Mouse (Mus musculus) liver, embryonic 15.5 days (tissue): Measurements from ENCODE around the gene Ephb3. TPM values are rescaled to one million over a fixed set of nuclear protein-coding genes. Genes with fewer than 3 reads are reported as not detected.
A peak's percentile ranks its signal among the peaks of the same experiment; 100 is the strongest.

Source experiments
- ATAC-seq: fragments of 200-750 bp; cut with Nextera tagmentation; 2 replicates; pipeline ENCODE4 v1.8.0; 2017; ENCODE audit warnings: moderate number of reproducible peaks, mild to moderate bottlenecking, moderate library complexity; ENCODE audit not compliant: insufficient read depth
- H3K27ac ChIP-seq: fragments of 300-500 bp; sonication (generic); replicated peaks from 2 replicates; pipeline ENCODE4 v1.5.1; 2015; ENCODE audit warnings: mild to moderate bottlenecking, inconsistent platforms
- H3K27me3 ChIP-seq: fragments of 300-500 bp; sonication (generic); 2 replicates; pipeline ENCODE4 v1.6.1; 2015; ENCODE audit warnings: mild to moderate bottlenecking, inconsistent platforms
- H3K36me3 ChIP-seq: fragments of 300-500 bp; sonication (generic); replicated peaks from 2 replicates; pipeline ENCODE4 v1.6.1; 2015; ENCODE audit warnings: moderate library complexity, mild to moderate bottlenecking, inconsistent platforms
- H3K4me1 ChIP-seq: fragments of 300-500 bp; sonication (generic); replicated peaks from 2 replicates; pipeline ENCODE4 v1.6.1; 2015; ENCODE audit warnings: inconsistent platforms
- H3K4me2 ChIP-seq: fragments of 300-500 bp; sonication (generic); 2 replicates; pipeline ENCODE4 v1.6.1; 2015; ENCODE audit warnings: moderate library complexity, mild to moderate bottlenecking, inconsistent platforms
- H3K4me3 ChIP-seq: fragments of 300-500 bp; sonication (generic); replicated peaks from 2 replicates; pipeline ENCODE4 v1.5.1; 2015; ENCODE audit warnings: mild to moderate bottlenecking, inconsistent platforms
- H3K9ac ChIP-seq: fragments of 300-500 bp; sonication (generic); 2 replicates; pipeline ENCODE4 v1.6.1; 2015; ENCODE audit warnings: moderate library complexity, mild to moderate bottlenecking, inconsistent platforms
- H3K9me3 ChIP-seq: fragments of 300-500 bp; sonication (generic); replicated peaks from 2 replicates; pipeline ENCODE4 v1.6.1; 2016; ENCODE audit warnings: inconsistent platforms
- WGBS: fragments of 180-500 bp; shearing (Covaris S2); methylation state at CpG from one replicate; pipeline ENCODE4 v1.1.7; 2015; ENCODE audit warnings: mixed read lengths; ENCODE audit not compliant: insufficient replicate concordance; 5-methylcytosine and 5-hydroxymethylcytosine counted together
- polyA plus RNA-seq: library from polyadenylated mRNA; unstranded; fragments of >200 nt; fragmentation: Nextera tagmentation; extraction: Ambion mirVana; gene quantifications from 2 replicates; pipeline ENCODE4 v1.2.1, GENCODE M21; 2015

The Ephb3 gene
- polyA plus RNA-seq, 1 experiment from 2014 or later = 0.52 TPM

DNA sequence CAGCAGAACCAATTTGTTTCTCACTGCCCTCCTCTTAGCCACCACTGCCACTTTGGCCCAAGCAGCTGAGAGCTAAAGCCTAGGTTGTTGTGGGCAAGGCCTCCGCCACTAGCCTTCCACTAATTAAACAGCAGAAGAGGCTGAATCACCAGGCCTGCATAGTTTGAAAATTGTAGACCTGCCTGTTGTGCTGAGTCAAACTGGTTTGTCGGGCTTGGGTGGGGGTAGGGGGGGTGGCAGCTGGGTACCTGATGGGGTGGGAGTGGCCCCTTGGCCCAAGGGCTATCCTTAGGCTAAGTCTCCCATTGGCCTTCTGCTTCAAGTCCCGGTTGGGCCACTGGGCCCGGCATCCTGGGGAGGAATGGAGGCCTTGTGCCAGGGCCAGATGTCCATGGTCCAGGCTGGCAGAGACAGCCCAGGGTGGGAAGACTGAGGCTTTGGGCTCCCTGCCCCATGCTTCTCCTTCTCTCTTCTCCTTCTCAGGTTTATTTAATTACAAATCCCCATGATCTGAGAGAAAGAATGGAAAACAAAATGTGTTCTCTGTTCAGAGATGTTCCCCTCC is 3.5 kb downstream of the Ephb3 start:
- H3K9me3 ChIP-seq = no peaks in the 10 kb centered on the region
- no peak for ATAC-seq
- no peak overlapping the region for H3K4me2 ChIP-seq
- peaks cover 99% of the 10 kb centered on the region for H3K27me3 ChIP-seq
- no peaks in the 10 kb centered on the region for H3K36me3 ChIP-seq
- no peak overlapping the region for H3K27ac ChIP-seq
- H3K4me1 ChIP-seq = peaks cover 10% of the 10 kb centered on the region
- 58% methylated on average over 4 of the region's 4 CpGs for WGBS
- H3K9ac ChIP-seq = no peak overlapping the region
- no peak overlapping the region for H3K4me3 ChIP-seq

DNA sequence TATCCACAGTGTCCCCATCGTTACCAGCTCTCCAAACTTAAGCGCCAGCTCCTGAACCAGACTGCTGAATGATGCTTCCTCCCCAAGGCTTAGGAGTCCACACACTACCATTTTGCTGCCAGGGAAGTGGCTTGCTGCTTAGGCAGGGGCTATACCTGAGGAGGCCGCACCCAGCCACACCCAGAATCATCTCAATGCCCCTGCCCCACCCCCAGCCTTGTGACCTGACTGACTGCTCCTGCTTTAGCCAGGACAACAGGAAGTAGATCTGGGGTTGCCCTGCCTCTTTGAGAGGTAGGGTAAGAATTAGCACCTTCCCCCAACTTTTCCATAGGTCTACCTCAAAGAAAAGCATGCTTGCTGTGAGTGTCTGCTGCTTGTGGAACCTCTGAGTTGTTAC is 4.7 kb downstream of the Ephb3 start:
- Histone ChIP-seq H3K27ac (no peak overlapping the region), H3K4me2 (no peak overlapping the region), H3K4me3 (no peak overlapping the region), H3K36me3 (no peaks in the 10 kb centered on the region), H3K27me3 (peaks cover 87% of the 10 kb centered on the region), H3K9ac (no peak overlapping the region), H3K4me1 (peaks cover 9% of the 10 kb centered on the region), H3K9me3 (no peaks in the 10 kb centered on the region)
- ATAC-seq = no peak
- WGBS = 66% methylated on average over 3 of the region's 3 CpGs

DNA sequence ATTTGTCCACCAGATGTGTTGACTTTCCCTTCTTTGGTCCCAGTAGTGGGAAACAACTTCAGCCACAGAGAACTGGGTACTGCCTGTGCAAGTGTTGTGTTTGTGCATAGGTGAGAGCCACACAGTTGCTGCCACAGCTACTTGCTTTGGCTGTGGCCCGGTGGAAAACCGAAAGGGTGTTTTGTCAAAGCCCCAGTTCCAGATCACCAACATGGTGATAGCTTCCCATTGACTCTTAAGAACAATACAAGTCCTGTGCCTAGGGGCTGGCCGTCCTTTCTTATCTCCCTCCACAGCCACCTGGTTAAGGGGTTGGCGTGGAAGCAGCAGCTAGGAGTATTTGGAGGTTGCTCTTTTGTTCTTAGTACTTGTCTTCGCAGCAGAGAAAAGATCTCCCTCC is 5.6 kb downstream of the Ephb3 start:
- H3K9ac ChIP-seq = no peak overlapping the region
- ATAC-seq = no peak
- no peak overlapping the region for H3K27ac ChIP-seq
- no peaks in the 10 kb centered on the region for H3K36me3 ChIP-seq
- no peaks in the 10 kb centered on the region for H3K9me3 ChIP-seq
- H3K4me1 ChIP-seq = peaks cover under 1% of the 10 kb centered on the region
- peaks cover 78% of the 10 kb centered on the region for H3K27me3 ChIP-seq
- no peak overlapping the region for H3K4me3 ChIP-seq
- 27% methylated on average over 5 of the region's 5 CpGs for WGBS
- H3K4me2 ChIP-seq = peak overlapping the region; percentile 52; the same call in 1 of the 2 replicates

DNA sequence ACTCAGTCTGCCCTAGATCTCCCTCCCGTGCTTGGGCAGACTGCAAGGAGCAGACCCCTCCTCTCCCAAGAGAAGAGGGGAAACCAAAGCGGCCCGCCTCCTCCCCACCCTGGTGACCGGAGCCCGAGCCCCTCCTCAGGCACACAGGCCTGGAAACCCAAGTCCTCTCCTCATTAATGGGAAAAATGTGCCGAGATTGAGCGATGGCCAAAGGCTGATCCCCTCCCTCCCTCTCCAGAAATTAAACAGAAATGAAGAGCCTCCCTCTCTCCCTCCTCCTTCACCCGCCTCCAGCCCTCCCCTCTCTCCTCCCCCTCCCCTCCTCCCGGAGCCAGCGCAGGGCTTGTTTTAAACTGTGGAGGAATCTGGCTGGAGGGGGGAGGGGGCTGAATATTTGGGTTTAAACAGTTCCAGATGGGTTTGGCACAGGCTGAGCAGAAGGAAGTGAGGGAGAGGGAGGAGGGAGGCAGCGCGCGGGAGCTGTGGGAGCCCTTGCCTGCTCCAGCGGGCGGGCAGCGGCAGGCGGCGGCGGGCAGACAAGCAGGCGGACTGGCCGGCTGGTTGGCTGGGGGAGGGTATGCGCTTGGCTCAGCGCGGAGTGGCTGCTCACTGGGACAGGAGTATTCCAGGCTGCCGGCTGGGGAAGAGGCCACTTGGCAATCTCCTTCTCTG is 6.2 kb downstream of the Ephb3 start:
- Histone ChIP-seq H3K9ac (no peak overlapping the region), H3K4me2 (peak overlapping the region; percentile 52), H3K27ac (no peak overlapping the region), H3K27me3 (peaks cover 72% of the 10 kb centered on the region), H3K36me3 (no peaks in the 10 kb centered on the region), H3K9me3 (no peaks in the 10 kb centered on the region), H3K4me3 (peak overlapping the region; percentile 15), H3K4me1 (peaks cover under 1% of the 10 kb centered on the region; the same call in 1 of the 2 replicates)
- 7% methylated on average over 25 of the region's 25 CpGs for WGBS
- ATAC-seq = 0 out of 2 replicates have a peak, but pooled peaks have one; percentile 34

DNA sequence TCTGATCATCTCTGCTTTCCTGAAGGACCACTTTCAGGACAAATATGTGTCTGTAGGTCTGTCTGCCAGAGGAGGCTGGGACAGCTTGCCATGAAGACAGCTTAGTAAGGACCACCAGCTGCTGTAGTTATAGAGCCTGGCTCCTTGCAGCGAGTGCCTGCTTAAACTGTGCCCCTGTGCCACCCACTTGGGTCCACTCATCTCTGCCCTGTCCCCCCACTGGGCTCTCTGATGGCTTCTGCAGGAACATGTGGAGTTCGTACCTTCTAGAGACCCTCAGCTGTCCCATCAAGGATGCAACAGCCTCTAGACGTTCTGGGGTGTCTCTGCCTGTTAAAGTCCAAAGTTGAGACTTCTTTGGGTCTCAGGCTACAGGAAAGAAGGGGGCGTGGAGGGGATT is 6.9 kb downstream of the Ephb3 start:
- H3K4me1 ChIP-seq = peaks cover 6% of the 10 kb centered on the region; the same call in 1 of the 2 replicates
- no peak overlapping the region for H3K9ac ChIP-seq
- no peaks in the 10 kb centered on the region for H3K36me3 ChIP-seq
- peaks cover 65% of the 10 kb centered on the region for H3K27me3 ChIP-seq
- WGBS = 41% methylated on average over 4 of the region's 4 CpGs
- H3K27ac ChIP-seq = no peak overlapping the region
- H3K4me2 ChIP-seq = peak overlapping the region; percentile 52
- no peak overlapping the region for H3K4me3 ChIP-seq
- no peaks in the 10 kb centered on the region for H3K9me3 ChIP-seq
- ATAC-seq = no peak

DNA sequence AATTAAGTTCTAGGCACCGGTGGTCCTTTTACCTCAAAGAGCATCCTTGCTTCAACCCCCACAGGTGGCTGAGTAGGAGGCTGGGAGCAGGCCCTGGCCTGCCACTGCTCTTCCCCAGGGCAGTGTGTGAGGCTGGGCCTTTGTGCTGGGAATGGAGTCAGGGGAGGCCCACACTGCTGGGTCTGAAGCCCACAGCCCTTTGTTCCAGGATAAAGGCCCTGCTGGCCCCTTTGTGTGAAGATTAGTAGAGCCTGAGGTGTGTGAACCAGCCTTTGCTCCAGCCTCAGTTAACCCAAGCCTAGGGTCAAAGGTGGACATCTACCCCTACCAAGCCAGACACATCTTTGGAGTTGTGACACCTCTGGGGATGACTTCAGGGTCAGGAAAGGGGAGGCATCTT is 7.8 kb downstream of the Ephb3 start:
- Histone ChIP-seq H3K27ac (no peak overlapping the region), H3K4me1 (peaks cover 6% of the 10 kb centered on the region; the same call in 1 of the 2 replicates), H3K9ac (no peak overlapping the region), H3K27me3 (peaks cover 57% of the 10 kb centered on the region), H3K9me3 (no peaks in the 10 kb centered on the region), H3K36me3 (no peaks in the 10 kb centered on the region), H3K4me2 (no peak overlapping the region), H3K4me3 (no peak overlapping the region)
- WGBS = 64% methylated on average over 1 of the region's 1 CpGs
- ATAC-seq = no peak

DNA sequence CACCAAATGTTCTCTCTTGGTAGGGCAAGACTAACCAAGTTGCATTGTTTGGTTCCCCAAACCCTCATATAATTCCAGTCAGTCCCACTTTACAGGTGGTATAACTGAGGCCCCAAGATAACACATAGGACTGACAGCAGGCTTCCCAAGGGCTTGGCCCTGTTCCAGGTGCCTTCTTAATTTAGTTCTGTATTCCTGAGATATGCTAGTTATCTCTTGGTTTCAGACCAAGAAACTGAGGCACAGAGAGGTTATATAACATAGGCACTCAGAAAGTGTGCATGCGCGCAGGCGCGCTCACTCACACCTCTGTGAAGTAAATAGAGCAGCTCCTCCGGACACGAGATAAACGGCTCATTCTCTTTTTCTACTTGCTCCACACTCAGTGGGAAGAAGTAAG is 9.4 kb downstream of the Ephb3 start:
- Histone ChIP-seq H3K4me1 (peaks cover 6% of the 10 kb centered on the region; the same call in 1 of the 2 replicates), H3K27me3 (peaks cover 41% of the 10 kb centered on the region), H3K9me3 (no peaks in the 10 kb centered on the region), H3K9ac (no peak overlapping the region), H3K36me3 (no peaks in the 10 kb centered on the region), H3K4me3 (no peak overlapping the region), H3K27ac (no peak overlapping the region), H3K4me2 (no peak overlapping the region)
- WGBS = 83% methylated on average over 7 of the region's 7 CpGs
- ATAC-seq = no peak

DNA sequence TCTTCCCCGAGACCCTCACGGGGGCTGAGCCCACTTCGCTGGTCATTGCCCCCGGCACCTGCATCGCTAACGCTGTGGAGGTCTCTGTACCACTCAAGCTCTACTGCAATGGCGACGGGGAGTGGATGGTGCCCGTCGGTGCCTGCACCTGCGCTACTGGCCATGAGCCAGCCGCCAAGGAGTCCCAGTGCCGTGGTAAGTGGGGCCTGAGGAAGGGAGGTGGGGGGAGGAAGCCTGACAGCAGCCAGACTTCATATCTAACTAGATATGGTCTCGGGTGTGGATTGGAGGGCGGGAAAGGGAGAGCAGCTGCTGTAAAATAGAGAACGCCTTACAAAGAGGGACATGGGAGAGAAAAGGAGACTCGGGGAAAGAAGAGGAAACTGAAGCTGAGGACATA is 10.2 kb downstream of the Ephb3 start:
- Histone ChIP-seq H3K9me3 (no peaks in the 10 kb centered on the region), H3K4me1 (peaks cover 6% of the 10 kb centered on the region; the same call in 1 of the 2 replicates), H3K4me3 (no peak overlapping the region), H3K36me3 (no peaks in the 10 kb centered on the region), H3K27me3 (peaks cover 32% of the 10 kb centered on the region), H3K4me2 (no peak overlapping the region), H3K27ac (no peak overlapping the region), H3K9ac (no peak overlapping the region)
- no peak for ATAC-seq
- WGBS = 64% methylated on average over 17 of the region's 17 CpGs

DNA sequence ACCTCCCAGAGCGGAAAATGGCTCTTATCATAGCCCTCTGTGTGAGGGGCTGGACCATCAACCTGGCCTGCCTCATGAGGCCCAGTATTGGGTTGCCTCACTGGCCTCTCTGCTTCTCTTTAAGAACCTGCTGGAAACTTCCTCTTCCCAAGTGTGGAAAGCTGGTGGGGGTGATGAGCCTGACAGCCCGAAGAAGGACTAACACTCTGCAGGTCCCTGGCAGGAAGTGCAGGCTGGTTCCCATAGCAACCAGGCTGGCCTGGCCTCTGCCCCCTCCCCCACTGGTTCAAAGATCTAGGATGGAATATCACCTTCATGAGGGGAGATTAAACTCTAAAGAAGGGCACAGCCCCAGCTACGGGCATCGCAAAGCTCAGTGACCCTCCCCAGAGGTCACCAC is 11.5 kb downstream of the Ephb3 start:
- H3K9ac ChIP-seq = no peak overlapping the region
- peaks cover 20% of the 10 kb centered on the region for H3K27me3 ChIP-seq
- 26% methylated on average over 4 of the region's 4 CpGs for WGBS
- no peaks in the 10 kb centered on the region for H3K9me3 ChIP-seq
- no peak overlapping the region for H3K4me2 ChIP-seq
- H3K27ac ChIP-seq = no peak overlapping the region
- H3K36me3 ChIP-seq = no peaks in the 10 kb centered on the region
- peaks cover 6% of the 10 kb centered on the region; the same call in 1 of the 2 replicates for H3K4me1 ChIP-seq
- ATAC-seq = no peak
- no peak overlapping the region for H3K4me3 ChIP-seq

DNA sequence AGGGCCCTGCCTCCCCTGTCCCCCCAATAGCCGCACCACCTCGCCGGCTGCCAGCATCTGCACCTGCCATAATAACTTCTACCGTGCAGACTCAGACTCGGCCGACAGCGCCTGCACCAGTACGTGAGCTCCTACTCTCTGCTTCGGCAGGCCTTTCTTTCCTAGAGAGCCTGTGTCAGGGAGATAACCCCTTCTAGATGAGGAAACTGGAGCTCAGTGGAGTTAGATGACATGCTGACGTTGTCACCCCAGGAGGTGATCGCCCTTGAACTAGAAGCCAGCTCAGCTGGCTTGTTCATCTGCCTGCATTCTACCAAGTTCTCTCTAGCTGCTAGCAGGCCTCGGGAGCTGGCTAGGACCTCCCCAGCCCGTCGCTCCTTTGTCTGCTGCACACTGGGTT is 12.7 kb downstream of the Ephb3 start:
- WGBS = 45% methylated on average over 14 of the region's 14 CpGs

DNA sequence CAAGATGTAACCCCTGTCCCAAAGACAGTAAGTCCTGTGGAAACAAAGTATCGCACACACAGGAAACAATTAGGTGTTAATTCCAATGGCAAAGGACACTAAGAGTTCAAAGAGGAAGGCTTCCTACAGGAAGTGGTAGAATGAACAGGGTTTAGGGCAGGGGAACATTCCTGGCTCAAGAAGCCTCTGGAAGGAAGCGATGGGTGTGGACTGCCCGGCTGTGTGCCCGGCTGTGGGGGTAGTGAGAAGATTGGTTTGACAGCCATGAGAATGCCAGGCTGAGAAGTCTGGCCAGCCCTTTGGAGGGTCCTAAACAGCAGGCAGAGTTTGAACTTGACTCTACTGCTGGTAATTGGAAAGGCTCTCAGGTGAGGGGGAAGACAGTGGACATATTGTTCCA is 15.1 kb downstream of the Ephb3 start:
- H3K4me3 ChIP-seq = no peak overlapping the region
- no peak overlapping the region for H3K4me2 ChIP-seq
- 51% methylated on average over 4 of the region's 4 CpGs for WGBS
- H3K27ac ChIP-seq = no peak overlapping the region
- H3K4me1 ChIP-seq = peaks cover 6% of the 10 kb centered on the region; the same call in 1 of the 2 replicates
- H3K9me3 ChIP-seq = no peaks in the 10 kb centered on the region
- H3K36me3 ChIP-seq = no peaks in the 10 kb centered on the region
- H3K9ac ChIP-seq = no peak overlapping the region
- no peak for ATAC-seq
- no peaks in the 10 kb centered on the region for H3K27me3 ChIP-seq

More for the DNA sequence above, 12.7 kb downstream of the Ephb3 start:
- no peak overlapping the region for H3K4me3 ChIP-seq
- no peak overlapping the region for H3K9ac ChIP-seq
- no peak overlapping the region for H3K4me2 ChIP-seq
- peaks cover 6% of the 10 kb centered on the region; the same call in 1 of the 2 replicates for H3K4me1 ChIP-seq
- no peak overlapping the region for H3K27ac ChIP-seq
- no peaks in the 10 kb centered on the region for H3K9me3 ChIP-seq
- H3K27me3 ChIP-seq = peaks cover 8% of the 10 kb centered on the region
- ATAC-seq = no peak
- no peaks in the 10 kb centered on the region for H3K36me3 ChIP-seq
